Mouse (Mus musculus): ENCODE results near the gene Rpl35.

GRCm38 (mm10) chr2:39003106-39003505 lies 2.3 kb downstream of the Rpl35 start:
- TF ChIP-seq GATA1 (IDR thresholded peaks at IDR 0.05; ENCODE audit: borderline replicate concordance, low read length) (no peak), FLI1 (IDR thresholded peaks at IDR 0.05; ENCODE audit: low read length) (no peak)
